Mouse (Mus musculus) forebrain, embryonic 14.5 days (tissue): ENCODE results near the gene Cacna1s. TPM values are rescaled to one million over a fixed set of nuclear protein-coding genes. Genes with fewer than 3 reads are reported as not detected.

Experiments used
- ATAC-seq: fragments of 200-750 bp; cut with Nextera tagmentation; 2 replicates; pipeline ENCODE4 v1.8.0; 2017; ENCODE audit warnings: mild to moderate bottlenecking, moderate library complexity
- DNase-seq: peaks from one replicate; pipeline ENCODE4 v3.0.0-alpha.2; 2015; ENCODE audit warnings: low spot score
- H3K27ac ChIP-seq: fragments of 300-500 bp; sonication (generic); 2 replicates; pipeline ENCODE4 v1.5.1; 2014; ENCODE audit warnings: low read depth, mild to moderate bottlenecking, control low read depth, low read length, moderate library complexity
- H3K27me3 ChIP-seq: fragments of 300-500 bp; sonication (generic); replicated peaks from 2 replicates; pipeline ENCODE4 v1.6.1; 2014; ENCODE audit warnings: low read length, control low read depth, mixed read lengths; ENCODE audit not compliant: control insufficient read depth, insufficient read depth
- H3K36me3 ChIP-seq: fragments of 300-500 bp; sonication (generic); 2 replicates; pipeline ENCODE4 v1.6.1; 2014; ENCODE audit warnings: low read length, control low read depth; ENCODE audit not compliant: control insufficient read depth, insufficient read depth
- H3K4me1 ChIP-seq: fragments of 300-500 bp; sonication (generic); 2 replicates; pipeline ENCODE4 v1.6.1; 2014; ENCODE audit warnings: antibody characterized with exemption, low read length, control low read depth; ENCODE audit not compliant: control insufficient read depth, insufficient read depth
- H3K4me2 ChIP-seq: fragments of 300-500 bp; sonication (generic); 2 replicates; pipeline ENCODE4 v1.6.1; 2014; ENCODE audit warnings: mild to moderate bottlenecking, control low read depth, low read length
- H3K4me3 ChIP-seq: fragments of 300-500 bp; sonication (generic); 2 replicates; pipeline ENCODE4 v1.5.1; 2014; ENCODE audit warnings: low read depth, low read length, control low read depth
- H3K9ac ChIP-seq: fragments of 300-500 bp; sonication (generic); 2 replicates; pipeline ENCODE4 v1.6.1; 2014; ENCODE audit warnings: mild to moderate bottlenecking, low read length, control low read depth, moderate library complexity
- H3K9me3 ChIP-seq: fragments of 300-500 bp; sonication (generic); replicated peaks from 2 replicates; pipeline ENCODE4 v1.6.1; 2016; ENCODE audit warnings: low read length, control low read depth, mixed read lengths; ENCODE audit not compliant: control insufficient read depth
- WGBS: fragments of 180-500 bp; shearing (Covaris S2); extraction: QIAGEN DNeasy Blood & Tissue Kit; methylation state at CpG from one replicate; pipeline ENCODE4 v1.1.7; 2014; 5-methylcytosine and 5-hydroxymethylcytosine counted together
- polyA plus RNA-seq: library from polyadenylated mRNA; unstranded; fragments of >200 nt; fragmentation: Nextera tagmentation; extraction: Ambion mirVana; gene quantifications from 2 replicates; pipeline ENCODE4 v1.2.1, GENCODE M21; 2014

The Cacna1s gene
- polyA plus RNA-seq, 1 experiment from 2014 or later, result 0.08 TPM

DNA sequence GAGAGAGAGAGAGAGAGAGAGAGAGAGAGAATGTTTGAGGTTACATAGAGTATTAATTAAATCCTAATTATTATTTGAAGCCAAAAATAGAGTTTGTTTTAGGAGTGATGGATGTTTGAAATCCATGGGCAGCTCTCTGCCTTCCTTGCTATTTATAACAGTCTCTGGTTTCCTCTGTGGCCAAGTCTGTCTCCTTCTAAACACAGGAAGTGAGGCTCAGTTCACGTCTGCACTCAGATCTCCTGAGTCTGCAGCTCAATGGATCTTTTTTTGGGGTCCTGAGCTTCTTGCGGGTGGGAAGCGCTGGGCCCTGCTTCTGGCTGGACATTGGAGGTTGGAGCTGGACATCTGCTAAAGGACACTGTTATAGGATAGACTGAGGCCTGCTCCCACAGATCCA lies 75.3 kb downstream of the Cacna1s start:
- WGBS, result 83% methylated on average over 3 of the region's 3 CpGs
- ATAC-seq, result no peak
- no peaks in the 10 kb centered on the region for H3K9me3 ChIP-seq
- H3K27me3 ChIP-seq, result no peaks in the 10 kb centered on the region
- no peaks in the 10 kb centered on the region for H3K36me3 ChIP-seq
- no peak overlapping the region for H3K9ac ChIP-seq
- peaks cover 8% of the 10 kb centered on the region for H3K4me1 ChIP-seq
- no peak overlapping the region for H3K4me2 ChIP-seq
- no peak overlapping the region for H3K4me3 ChIP-seq
- DNase-seq, result no peak
- no peak overlapping the region for H3K27ac ChIP-seq

DNA sequence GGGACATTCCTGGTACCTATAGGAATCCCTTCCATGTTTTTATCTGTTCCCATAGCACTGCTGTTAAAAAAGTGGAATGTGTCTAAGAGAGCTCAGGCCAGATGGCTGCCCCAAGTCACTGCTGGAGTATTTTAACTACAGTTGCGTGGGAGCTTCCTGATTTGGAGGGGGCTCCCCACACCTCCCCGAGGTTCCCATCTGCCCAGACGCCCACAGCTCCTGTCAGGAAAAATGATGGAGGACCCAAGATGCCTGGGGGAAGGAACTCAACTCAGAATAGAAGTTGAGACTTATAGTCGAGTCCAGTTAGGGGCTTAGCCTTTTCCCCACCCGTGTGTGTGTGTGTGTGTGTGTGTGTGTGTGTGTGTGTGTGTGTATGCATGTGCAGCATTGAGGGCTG lies 75.9 kb downstream of the Cacna1s start:
- H3K36me3 ChIP-seq, result no peaks in the 10 kb centered on the region
- peaks cover 8% of the 10 kb centered on the region for H3K4me1 ChIP-seq
- 61% methylated on average over 5 of the region's 5 CpGs for WGBS
- H3K27me3 ChIP-seq, result no peaks in the 10 kb centered on the region
- H3K4me2 ChIP-seq, result no peak overlapping the region
- no peaks in the 10 kb centered on the region for H3K9me3 ChIP-seq
- H3K4me3 ChIP-seq, result no peak overlapping the region
- no peak for ATAC-seq
- no peak for DNase-seq
- H3K9ac ChIP-seq, result no peak overlapping the region
- H3K27ac ChIP-seq, result no peak overlapping the region

DNA sequence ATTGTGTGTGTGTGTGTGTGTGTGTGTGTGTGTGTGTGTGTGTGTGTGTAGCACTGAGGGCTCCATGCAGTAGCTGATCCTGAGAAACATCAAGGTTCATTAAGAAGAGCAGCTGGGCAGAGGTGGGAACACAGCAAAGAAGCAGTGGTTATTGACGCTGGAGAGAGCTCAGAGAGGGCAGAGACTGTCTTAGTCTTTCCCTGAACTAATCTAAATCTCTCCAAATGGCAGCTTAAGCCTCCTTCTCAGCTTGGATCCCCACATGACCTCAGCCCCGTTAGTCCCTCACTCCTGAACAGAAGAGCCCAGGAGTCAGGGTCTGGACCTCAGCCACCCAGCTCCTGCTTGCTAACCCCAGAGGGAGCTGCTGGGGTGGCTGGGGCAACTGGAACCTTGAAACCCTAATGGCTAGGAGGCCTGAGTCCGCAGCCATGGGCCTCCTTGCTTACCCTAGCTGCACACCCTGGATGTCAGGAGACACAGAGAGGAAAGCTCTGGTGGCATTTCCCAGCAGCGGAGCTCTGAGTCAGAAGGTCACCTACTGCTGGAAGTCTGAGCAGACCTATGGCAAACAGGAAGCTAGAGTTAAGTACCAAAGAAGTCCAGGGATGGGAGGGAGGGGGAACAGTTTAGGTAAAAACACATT lies 76.5 kb downstream of the Cacna1s start:
- H3K4me3 ChIP-seq, result no peak overlapping the region
- no peak for ATAC-seq
- DNase-seq, result no peak
- H3K27me3 ChIP-seq, result no peaks in the 10 kb centered on the region
- WGBS, result 53% methylated on average over 4 of the region's 4 CpGs
- H3K4me1 ChIP-seq, result peaks cover 13% of the 10 kb centered on the region
- H3K4me2 ChIP-seq, result 0 out of 2 replicates have a peak overlapping the region, but pooled peaks have one; percentile 9
- H3K27ac ChIP-seq, result no peak overlapping the region
- H3K36me3 ChIP-seq, result no peaks in the 10 kb centered on the region
- H3K9ac ChIP-seq, result no peak overlapping the region
- H3K9me3 ChIP-seq, result no peaks in the 10 kb centered on the region

DNA sequence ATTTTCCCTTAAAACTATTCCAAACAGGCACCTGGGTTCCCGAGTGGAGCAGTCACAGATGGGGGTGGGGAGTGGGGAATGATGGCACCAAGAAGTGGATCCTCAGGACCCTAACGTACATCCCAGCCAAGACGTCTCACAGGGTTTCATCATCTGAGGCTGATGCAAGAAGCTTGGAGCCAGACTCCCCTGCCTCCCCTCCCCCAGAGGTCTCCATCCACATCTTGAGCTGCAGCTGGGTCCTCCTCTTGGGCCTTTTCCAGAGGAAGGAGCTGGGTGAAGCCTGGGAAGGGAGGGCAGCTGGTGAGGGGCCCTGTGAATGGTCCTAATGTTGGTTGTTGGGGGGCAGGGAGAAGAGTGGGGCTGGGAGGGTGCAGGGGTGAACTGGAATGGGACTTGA lies 77.6 kb downstream of the Cacna1s start:
- H3K36me3 ChIP-seq, result no peaks in the 10 kb centered on the region
- H3K4me2 ChIP-seq, result peak overlapping the region; percentile 73
- 59% methylated on average over 3 of the region's 3 CpGs for WGBS
- no peak overlapping the region for H3K27ac ChIP-seq
- DNase-seq (no peak), ATAC-seq (no peak)
- H3K9ac ChIP-seq, result peak overlapping the region; percentile 18; the same call in 1 of the 2 replicates
- 0 out of 2 replicates have a peak overlapping the region, but pooled peaks have one; percentile 96 for H3K4me3 ChIP-seq
- peaks cover 24% of the 10 kb centered on the region for H3K4me1 ChIP-seq
- H3K9me3 ChIP-seq, result no peaks in the 10 kb centered on the region
- no peaks in the 10 kb centered on the region for H3K27me3 ChIP-seq

DNA sequence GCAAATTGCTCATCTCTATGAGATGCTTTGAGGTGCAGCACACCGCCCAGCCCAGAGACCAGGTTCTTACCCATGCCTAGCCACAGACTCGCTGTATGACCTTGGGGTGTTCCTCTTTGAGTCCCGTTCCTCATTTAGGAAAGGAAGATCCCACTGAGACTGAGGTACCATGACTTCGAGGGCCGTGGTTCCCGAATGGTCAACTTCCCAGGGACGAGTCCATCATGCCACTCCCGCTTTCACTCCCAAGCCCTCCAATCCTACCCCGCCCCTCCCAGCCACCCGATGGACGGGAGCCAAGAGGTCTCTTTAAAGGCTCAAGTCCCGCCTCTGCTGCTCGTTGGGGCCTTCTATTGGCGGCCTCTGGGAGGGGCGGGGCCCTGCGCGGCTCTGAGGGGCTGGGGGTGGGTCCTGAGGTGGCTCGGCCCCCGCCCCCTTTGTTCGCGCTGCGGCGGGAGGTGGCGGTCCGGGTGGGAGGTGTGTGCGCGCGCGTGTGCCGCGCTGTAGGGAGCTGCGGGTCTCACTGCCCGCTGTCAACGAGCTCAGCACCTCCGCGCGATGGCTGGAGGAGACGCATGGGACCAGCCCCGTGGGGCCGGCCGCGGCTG lies 78.5 kb downstream of the Cacna1s start, which contains the start of gene Kif21b:
Gene Kif21b, plus strand, starts transcription at position 439 of the 608 bp plus-strand sequence.
- Histone ChIP-seq H3K36me3 (no peaks in the 10 kb centered on the region), H3K27me3 (no peaks in the 10 kb centered on the region), H3K4me2 (peak within 1 kb of the TSS; percentile 73), H3K4me1 (peaks cover 32% of the 10 kb centered on the region), H3K4me3 (peak within 1 kb of the TSS; percentile 96), H3K27ac (peak within 1 kb of the TSS; percentile 92), H3K9me3 (no peaks in the 10 kb centered on the region), H3K9ac (peak within 1 kb of the TSS; percentile 98)
- WGBS, result 1% methylated on average over 39 of the region's 42 CpGs
- peak; percentile 91 for ATAC-seq
- DNase-seq, result peak; percentile 98

DNA sequence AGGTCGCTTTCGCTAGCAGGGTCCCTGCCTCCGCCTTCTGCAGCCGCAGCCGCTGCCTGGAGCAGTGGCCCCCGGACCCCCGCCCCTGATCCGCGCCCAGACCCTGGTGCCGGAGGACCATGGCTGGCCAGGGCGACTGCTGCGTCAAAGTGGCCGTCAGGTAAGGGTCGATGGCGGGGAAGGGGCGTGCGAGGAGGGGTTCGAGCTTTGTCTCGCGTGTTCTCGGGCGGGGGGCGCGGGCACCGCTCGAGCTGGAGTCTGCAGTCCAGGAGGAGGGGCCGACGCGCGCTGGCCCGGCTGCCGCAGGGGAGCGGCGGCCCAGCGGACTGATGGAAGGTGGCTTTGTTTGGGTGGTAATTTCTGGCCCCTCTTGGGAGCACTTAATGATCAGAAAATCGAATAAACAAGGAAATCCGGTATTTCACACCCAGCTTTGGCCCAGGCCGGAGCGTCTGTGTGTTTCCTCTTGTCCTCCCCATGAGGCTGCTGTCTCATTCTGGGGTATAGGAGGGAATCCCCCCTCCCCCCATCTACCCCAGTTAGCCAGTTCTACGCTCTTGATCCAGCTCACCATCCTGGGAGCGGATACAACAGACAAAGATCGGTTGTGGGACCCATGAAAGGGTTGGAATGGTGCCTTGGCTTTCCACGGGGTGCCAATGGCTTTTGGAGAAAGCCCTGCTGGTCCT lies 79.2 kb downstream of the Cacna1s start:
- no peaks in the 10 kb centered on the region for H3K36me3 ChIP-seq
- DNase-seq (peak; percentile 61), ATAC-seq (peak; percentile 60)
- H3K4me3 ChIP-seq, result peak overlapping the region; percentile 96
- no peaks in the 10 kb centered on the region for H3K27me3 ChIP-seq
- peak overlapping the region; percentile 73 for H3K4me2 ChIP-seq
- H3K4me1 ChIP-seq, result peaks cover 38% of the 10 kb centered on the region
- H3K9ac ChIP-seq, result peak overlapping the region; percentile 98
- H3K27ac ChIP-seq, result peak overlapping the region; percentile 92
- WGBS, result 1% methylated on average over 43 of the region's 43 CpGs
- no peaks in the 10 kb centered on the region for H3K9me3 ChIP-seq

DNA sequence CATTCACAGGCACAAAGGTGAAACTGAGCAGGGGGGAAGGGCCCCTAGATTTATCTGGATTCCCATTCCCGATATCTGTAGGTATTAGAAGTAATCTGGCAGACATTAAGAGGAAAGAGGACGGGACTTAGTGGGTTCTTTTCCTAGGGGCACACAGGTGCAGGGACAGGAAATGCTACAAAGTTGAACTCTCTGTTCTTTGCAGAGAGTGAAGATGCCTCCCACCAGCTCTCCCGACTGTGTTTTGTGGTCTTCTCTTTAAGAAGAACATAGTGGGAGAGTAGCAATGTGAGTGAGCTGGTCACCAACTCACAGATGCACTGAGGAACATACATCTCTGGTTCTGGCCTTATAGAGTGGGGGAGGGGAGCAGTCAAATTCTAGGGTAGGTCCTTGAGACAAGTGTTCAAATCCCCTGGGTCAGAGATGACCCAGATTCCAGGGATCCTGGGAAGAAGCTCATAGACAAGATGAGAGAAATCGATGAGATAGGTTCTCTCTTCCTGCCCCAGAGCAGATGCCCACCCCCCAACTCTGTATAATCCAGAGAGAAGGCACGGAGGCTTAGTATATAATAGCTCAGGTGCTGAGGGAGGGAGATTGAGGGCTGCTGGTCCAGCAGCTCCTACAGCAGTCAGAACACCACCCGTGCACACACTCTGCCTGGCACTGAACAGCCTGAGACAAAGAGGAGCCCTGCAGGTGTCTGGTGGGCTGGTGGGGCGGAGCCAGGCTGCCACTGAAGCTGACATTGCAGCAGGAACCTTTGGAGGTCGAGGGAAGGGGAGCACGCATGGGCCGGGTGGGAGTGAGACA lies 80.0 kb downstream of the Cacna1s start:
- Histone ChIP-seq H3K4me1 (peaks cover 46% of the 10 kb centered on the region), H3K9me3 (no peaks in the 10 kb centered on the region), H3K36me3 (no peaks in the 10 kb centered on the region), H3K4me2 (peak overlapping the region; percentile 73), H3K4me3 (peak overlapping the region; percentile 96), H3K27me3 (no peaks in the 10 kb centered on the region), H3K27ac (peak overlapping the region; percentile 92), H3K9ac (peak overlapping the region; percentile 98)
- ATAC-seq, result peak; percentile 22
- WGBS, result 21% methylated on average over 10 of the region's 10 CpGs
- DNase-seq, result peak; percentile 63

DNA sequence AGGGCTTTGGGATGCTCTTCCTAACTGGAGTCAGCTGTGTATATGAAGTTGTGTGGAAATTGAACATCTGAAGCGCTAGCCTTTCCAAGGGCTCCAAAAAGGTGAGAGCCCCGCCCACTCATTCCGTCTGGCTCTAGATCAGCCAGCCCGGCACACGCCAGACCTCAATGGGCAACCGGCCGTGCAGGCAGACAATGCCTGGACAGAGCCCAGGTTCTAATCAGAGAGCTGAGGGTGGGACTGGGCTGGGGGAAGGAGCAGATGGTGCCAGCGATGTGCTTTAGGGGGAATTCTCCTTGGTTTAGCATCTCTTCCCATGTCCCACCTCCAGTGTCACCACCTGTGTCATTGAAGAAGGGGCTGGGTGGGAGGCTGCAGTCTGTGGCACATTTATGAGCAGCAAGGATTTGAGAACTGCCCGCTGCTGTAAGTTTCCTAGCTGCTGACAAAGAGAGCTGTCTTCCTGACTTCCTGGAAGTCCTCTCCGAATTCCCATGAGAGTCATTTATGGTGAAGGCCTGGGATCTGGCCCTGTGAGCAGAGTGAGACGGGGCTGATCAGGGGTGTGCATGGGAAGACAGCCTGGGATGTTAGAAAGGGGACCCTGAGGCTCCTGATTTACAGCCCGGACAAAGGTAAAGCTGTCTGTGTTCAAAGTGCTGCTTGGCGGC lies 81.2 kb downstream of the Cacna1s start:
- no peaks in the 10 kb centered on the region for H3K27me3 ChIP-seq
- H3K4me1 ChIP-seq, result peaks cover 56% of the 10 kb centered on the region
- H3K4me2 ChIP-seq, result peak overlapping the region; percentile 73
- ATAC-seq, result peak; percentile 7
- no peaks in the 10 kb centered on the region for H3K9me3 ChIP-seq
- peak overlapping the region; percentile 96 for H3K4me3 ChIP-seq
- H3K36me3 ChIP-seq, result no peaks in the 10 kb centered on the region
- peak overlapping the region; percentile 98 for H3K9ac ChIP-seq
- peak; percentile 78 for DNase-seq
- peak overlapping the region; percentile 92 for H3K27ac ChIP-seq
- WGBS, result 23% methylated on average over 13 of the region's 13 CpGs
